Mouse (Mus musculus) yolk sac, embryonic 10.5 days (tissue): ENCODE results near the gene Apba3.

Experiments used
- DNase-seq: peaks from one replicate; pipeline ENCODE4 v3.0.0-alpha.2; 2017; ENCODE audit warnings: low spot score

Apba3 gene

GRCm38 (mm10) chr10:81290698-81291460 is 24.1 kb downstream of the Apba3 start:
- peak; percentile 61 for DNase-seq

DNA sequence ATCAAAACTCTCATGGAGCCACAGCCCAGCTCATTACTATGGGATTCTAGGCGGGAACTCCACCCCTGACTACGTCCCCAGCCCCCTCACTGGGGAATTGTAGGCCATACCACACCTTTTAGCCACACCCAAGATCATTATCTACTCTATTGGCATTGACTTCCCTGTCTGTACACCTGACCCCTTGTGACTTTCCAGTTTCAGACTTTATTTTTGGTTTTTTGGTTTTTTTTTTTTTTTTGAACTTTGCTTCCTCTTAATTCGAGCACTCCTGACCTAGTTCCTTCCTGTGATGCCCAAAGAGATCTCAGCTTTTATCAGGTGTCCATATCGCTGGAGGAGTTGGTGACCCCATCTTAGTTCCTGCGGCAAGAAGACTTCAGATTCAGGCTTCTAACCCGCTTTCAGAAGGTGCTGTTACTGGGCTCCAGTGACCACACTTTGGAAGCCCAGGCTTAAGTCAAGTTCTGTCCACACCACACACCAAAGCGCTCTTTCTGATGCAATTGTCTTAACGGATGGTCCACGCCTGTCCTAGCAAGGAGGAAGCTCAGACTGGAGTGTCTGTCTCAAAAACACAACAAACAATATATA is 24.8 kb downstream of the Apba3 start, which contains the start of gene Tjp3:
TSS of gene Tjp3 (minus strand) at position 71 of the 594 bp plus-strand sequence.
- no peak for DNase-seq

DNA sequence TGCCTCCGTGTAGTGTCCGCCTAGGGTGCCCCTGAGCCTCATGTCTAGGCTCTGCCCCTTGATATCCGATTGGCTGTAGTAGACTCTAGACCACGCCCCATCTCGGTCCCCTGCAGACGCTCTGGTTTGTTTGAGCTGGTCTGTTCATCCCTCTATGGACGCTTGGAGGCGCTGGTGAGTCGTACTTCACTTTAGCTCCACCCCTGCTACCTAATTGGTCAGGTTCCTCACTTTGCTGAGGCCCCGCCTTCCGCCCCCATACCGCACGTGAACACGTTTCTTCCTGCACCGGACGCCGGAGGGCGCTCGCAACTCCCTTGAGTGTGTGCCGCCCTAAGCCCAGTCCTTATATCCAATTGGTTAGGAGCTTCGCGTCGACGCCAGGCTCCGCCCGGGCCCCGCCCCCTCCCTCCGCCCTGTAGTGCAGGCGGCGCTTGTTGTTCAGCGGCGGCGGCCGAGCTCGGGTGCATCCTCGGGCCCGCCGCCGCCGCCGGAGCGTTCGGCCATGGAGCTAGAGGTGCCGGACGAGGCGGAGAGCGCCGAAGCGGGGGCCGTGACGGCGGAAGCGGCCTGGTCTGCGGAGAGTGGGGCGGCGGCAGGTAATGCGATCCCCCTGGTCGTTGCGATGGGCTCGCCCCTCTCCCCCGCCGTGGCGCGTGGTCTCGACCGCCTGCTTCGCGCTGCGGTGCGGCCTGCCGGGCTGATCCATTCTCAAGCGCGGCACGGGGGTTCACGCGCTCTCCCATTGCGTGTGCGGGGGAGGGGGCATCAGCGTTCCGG is 26.0 kb downstream of the Apba3 start, which contains the start of gene Pip5k1c:
TSS of gene Pip5k1c (plus strand) at position 410 of the 780 bp plus-strand sequence.
- peak; percentile 100 for DNase-seq

- no peak for DNase-seq
These were observed 26.7 kb downstream of the Apba3 start for GRCm38 (mm10) chr10:81293334-81294030.

DNA sequence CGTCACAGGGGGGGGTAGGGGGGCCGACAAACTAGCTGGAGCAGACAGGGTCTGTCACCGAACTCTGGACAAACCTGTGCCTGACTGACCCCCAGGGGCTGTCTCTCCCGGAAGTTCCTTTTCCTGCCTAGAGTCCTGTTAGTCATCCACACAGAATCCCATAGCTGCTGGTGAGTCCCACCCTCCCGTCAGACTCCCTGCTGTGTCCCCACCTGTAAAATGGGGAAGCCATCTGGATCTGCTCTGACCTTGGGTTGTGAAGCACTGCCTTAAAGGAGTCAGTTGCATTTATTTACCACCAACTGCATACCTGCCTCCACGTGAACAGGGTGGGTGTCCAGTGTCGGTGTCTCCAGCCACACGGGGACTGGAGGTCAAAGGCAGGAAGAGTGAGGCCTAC is 27.7 kb downstream of the Apba3 start:
- DNase-seq = no peak

- no peak for DNase-seq
These were observed 28.4 kb downstream of the Apba3 start for GRCm38 (mm10) chr10:81295185-81295584.

DNA sequence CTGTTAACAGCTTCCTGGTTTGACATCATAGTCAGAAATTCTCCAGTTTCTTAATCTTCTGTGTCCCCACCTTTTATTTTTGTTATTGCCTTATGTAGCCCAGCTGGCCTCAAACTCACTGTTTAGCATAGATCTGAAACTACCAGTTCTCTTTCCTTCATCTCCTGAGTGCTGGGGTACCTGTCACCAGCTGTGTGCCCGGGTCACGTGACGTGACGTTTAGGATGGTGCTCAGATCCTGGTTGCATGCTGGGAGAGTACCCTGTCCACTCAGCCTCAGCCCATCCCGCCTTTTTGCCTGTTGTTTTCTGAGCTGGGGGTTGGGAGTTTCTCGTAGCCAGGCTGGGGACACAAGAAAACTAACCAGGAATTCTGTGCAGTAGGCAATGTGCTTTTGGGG is 30.5 kb downstream of the Apba3 start:
- no peak for DNase-seq

GRCm38 (mm10) chr10:81297845-81298244 is 31.1 kb downstream of the Apba3 start:
- peak; percentile 66 for DNase-seq

GRCm38 (mm10) chr10:81298369-81299100 is 31.8 kb downstream of the Apba3 start:
- DNase-seq = no peak

- peak; percentile 87 for DNase-seq
These were observed 33.0 kb downstream of the Apba3 start for GRCm38 (mm10) chr10:81299585-81300351.

DNA sequence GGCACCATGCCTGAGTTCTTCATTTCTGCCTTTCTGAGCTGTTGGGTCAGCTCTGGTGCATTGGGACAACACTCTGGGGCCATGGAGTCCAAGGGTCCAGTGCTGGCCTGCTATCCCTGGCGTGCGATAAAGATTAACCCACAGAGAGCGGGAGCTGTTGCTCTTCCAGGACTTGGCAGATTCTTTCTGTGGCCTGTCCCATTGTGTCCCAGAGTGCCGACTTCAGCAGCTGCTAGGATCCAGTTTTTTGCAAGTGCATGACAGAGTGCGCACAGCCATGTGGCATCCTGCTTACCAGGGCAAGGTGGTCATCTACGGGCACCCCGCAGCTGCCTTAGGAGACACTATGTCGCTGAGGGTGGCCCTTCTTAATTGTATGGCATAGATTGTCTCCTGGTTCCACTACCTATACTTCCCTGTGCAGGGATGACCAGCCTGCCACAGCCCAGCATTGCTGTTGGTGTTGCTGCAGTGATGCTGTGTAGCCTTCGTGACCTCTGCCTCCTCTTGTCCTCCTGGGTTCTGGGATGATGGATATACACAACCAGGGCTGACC is 33.7 kb downstream of the Apba3 start:
- peak; percentile 87 for DNase-seq

GRCm38 (mm10) chr10:81301321-81301720 is 34.6 kb downstream of the Apba3 start:
- no peak for DNase-seq

DNA sequence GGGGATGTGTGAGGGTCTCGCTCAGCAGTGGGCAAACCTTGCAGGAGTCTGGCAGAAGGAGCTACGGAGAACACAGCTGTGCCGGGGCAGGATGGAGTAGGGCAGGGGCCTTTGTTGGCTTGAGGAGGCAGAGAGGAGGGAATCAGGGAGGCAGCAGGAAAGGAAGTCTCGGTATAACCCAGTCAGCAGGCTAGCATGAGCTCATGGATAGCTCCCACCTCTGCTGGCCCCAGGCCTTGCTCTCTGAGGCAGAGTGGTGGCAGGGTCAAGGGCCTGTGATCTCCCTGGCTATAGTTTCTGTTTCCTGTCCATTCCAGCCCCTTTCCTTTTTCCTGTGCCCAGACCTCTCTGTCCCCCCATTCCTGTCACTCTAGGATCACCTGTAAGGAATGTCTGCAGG is 35.5 kb downstream of the Apba3 start:
- no peak for DNase-seq

- DNase-seq = peak; percentile 72
These were observed 36.0 kb downstream of the Apba3 start for GRCm38 (mm10) chr10:81302781-81303218.

GRCm38 (mm10) chr10:81303258-81303657 is 36.5 kb downstream of the Apba3 start:
- DNase-seq = no peak

DNA sequence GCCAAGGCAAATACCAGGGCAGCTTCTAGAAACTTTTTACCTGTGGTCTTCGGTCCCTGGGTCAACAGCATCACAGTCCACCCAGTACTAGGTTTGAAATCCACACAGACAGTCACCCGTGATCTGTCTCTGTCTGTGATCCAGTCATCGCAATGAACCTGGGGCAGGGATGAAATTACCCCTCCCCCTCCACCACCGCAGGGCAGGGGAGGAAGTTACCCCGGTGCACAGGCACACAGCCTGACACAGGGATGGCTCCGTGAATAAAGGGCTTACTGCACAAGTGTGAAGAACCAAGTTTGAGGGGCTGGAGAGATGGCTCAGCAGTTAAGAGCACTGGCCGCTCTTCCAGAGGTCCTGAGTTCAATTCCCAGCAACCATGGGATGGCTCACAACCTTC is 37.0 kb downstream of the Apba3 start:
- DNase-seq = no peak

DNA sequence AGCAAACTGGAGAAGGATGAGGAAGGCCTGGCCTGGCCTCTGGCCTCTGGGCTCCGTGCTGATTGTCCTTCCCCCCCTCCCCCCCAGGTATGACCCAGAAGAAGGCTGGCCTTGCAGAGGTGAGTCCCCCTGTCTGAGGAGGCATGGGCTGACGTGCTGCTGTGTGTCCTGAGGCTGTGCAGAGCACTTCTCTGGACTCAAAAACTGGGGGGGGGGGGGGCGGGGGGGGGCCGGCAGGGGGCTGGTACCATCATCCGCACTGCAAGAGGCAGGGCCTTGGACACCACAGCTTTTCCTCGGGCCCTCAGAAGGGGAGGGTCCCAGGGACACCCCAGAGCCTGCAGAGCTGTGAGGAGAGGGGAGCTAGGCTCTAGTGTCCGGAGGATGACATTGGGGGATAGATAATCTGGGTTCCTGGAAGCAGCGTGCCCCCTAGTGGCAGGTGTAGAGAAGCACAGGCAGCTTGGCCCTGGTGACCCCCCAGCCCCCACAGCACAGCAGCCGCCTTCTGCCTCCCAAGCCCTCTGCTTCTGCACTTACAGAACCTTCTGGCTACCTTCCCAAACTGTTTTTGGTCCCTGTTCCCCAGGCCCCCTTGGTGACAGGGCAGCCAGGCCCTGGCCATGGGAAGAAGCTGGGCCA is 38.0 kb downstream of the Apba3 start:
- DNase-seq = no peak

DNA sequence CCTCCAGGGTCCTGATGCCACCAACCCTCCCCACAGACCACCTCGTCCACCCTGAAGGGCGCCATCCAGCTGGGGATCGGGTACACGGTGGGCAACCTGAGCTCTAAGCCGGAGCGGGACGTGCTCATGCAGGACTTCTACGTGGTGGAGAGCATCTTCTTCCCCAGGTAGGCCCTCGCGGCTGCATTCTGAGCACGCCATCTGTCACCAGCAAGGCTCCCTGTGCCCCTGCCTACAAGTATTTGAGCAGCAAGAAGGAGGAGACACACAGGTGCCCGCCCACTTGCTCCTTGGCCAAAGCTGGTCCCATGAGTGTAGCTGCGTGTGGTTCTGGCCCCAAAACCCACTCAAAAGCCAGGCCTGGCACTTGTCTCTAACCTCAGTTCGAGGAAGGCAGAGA is 38.9 kb downstream of the Apba3 start:
- no peak for DNase-seq

- DNase-seq = no peak
These were observed 39.5 kb downstream of the Apba3 start for GRCm38 (mm10) chr10:81306173-81306668.
